Mouse (Mus musculus) heart, postnatal 0 days (tissue): ENCODE data around the gene Gm21103.
"Not testable (repeated sequence)": the region's sequence is repeated elsewhere in the genome, so short reads cannot be mapped to it uniquely, and the experiment has no call there.

Source experiments
- CTCF ChIP-seq: IDR thresholded peaks from 2 replicates; pipeline ENCODE4 v1.5.1; 2016; ENCODE audit warnings: antibody characterized with exemption, control low read depth, low read depth
- EP300 ChIP-seq: IDR thresholded peaks from 2 replicates; pipeline ENCODE4 v1.6.1; 2016; ENCODE audit warnings: antibody characterized with exemption, low read depth

- not testable (repeated sequence) for TF ChIP-seq CTCF, EP300
Measured at GRCm38 (mm10) chr14:6286931-6287715, 17.5 kb downstream of the Gm21103 start, which contains the start of gene Gm3411.
